Mouse (Mus musculus) forebrain, embryonic 15.5 days (tissue): ENCODE results near the gene Angptl6. TPM values are rescaled to one million over a fixed set of nuclear protein-coding genes. Genes with fewer than 3 reads are reported as not detected.
"Not testable (repeated sequence)": the region's sequence is repeated elsewhere in the genome, so short reads cannot be mapped to it uniquely, and the experiment has no call there.

Source experiments
- ATAC-seq: fragments of 200-750 bp; cut with Nextera tagmentation; replicated peaks from 2 replicates; pipeline ENCODE4 v1.8.0; 2017; ENCODE audit warnings: mild to moderate bottlenecking, moderate TSS enrichment, moderate library complexity
- H3K27ac ChIP-seq: fragments of 300-500 bp; sonication (generic); replicated peaks from 2 replicates; pipeline ENCODE4 v1.5.1; 2015; ENCODE audit warnings: mild to moderate bottlenecking, inconsistent platforms
- H3K27me3 ChIP-seq: fragments of 300-500 bp; sonication (generic); 2 replicates; pipeline ENCODE4 v1.6.1; 2015; ENCODE audit warnings: inconsistent platforms
- H3K36me3 ChIP-seq: fragments of 300-500 bp; sonication (generic); 2 replicates; pipeline ENCODE4 v1.6.1; 2015; ENCODE audit warnings: mild to moderate bottlenecking, inconsistent platforms
- H3K4me1 ChIP-seq: fragments of 300-500 bp; sonication (generic); 2 replicates; pipeline ENCODE4 v1.6.1; 2015; ENCODE audit warnings: inconsistent platforms
- H3K4me2 ChIP-seq: fragments of 300-500 bp; sonication (generic); replicated peaks from 2 replicates; pipeline ENCODE4 v1.6.1; 2015; ENCODE audit warnings: mild to moderate bottlenecking, inconsistent platforms
- H3K4me3 ChIP-seq: fragments of 300-500 bp; sonication (generic); 2 replicates; pipeline ENCODE4 v1.5.1; 2015; ENCODE audit warnings: mild to moderate bottlenecking, inconsistent platforms
- H3K9ac ChIP-seq: fragments of 300-500 bp; sonication (generic); replicated peaks from 2 replicates; pipeline ENCODE4 v1.6.1; 2015; ENCODE audit warnings: mild to moderate bottlenecking, inconsistent platforms
- H3K9me3 ChIP-seq: fragments of 300-500 bp; sonication (generic); 2 replicates; pipeline ENCODE4 v1.6.1; 2016; ENCODE audit warnings: inconsistent platforms
- WGBS: fragments of 180-500 bp; shearing (Covaris S2); methylation state at CpG from one replicate; pipeline ENCODE4 v1.1.7; 2015; ENCODE audit warnings: mixed read lengths; 5-methylcytosine and 5-hydroxymethylcytosine counted together
- polyA plus RNA-seq: library from polyadenylated mRNA; unstranded; fragments of >200 nt; fragmentation: Nextera tagmentation; extraction: Ambion mirVana; gene quantifications from 2 replicates; pipeline ENCODE4 v1.2.1, GENCODE M21; 2015

The Angptl6 gene
- polyA plus RNA-seq, 1 experiment from 2014 or later = 15.4 TPM

DNA sequence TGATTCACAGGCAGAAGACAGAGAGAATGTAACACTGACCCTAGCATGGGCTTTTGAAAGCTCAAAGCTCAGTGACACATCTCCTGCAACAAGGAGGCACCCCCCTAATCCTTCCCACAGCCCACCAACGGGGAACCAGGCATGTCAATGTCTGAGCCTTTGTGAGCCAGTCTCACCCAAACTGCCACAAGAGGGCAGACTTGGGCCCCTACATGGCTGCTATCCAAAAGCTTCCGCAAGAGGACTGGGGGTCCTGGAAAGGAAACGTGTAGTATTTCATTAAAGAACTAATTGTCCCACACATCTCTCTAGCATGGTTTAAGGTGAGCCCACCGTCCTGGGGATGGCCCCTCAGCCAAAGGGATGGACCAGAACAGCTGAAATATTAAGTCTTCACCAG, 17.7 kb downstream of the Angptl6 start:
- Histone ChIP-seq H3K4me3 (no peak overlapping the region), H3K27me3 (peaks cover 3% of the 10 kb centered on the region; the same call in 1 of the 2 replicates), H3K4me2 (no peak overlapping the region), H3K36me3 (no peaks in the 10 kb centered on the region), H3K4me1 (no peaks in the 10 kb centered on the region), H3K27ac (no peak overlapping the region), H3K9me3 (no peaks in the 10 kb centered on the region), H3K9ac (no peak overlapping the region)
- 6% methylated on average over 4 of the region's 4 CpGs for WGBS
- ATAC-seq = no peak

DNA sequence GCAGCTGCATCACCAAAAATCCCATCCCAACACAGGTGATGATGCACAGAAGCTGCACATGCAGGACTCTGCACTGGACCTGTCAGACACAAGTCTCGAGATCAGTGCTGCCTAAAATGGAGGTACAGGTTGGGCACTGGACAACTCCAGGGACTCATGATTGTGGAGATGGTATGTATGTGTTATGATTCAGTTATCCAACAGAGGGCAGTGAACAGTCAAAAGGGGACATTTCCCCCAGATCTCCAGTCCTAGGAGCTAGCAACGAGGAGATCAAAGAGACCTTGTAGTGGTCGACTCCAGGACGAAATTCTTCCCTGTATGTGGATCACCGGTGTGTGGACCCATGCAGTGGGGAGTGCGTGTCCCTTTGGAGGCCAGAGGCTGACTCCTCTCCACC, 19.6 kb downstream of the Angptl6 start:
- WGBS = 56% methylated on average over 6 of the region's 6 CpGs
- H3K9me3 ChIP-seq = no peaks in the 10 kb centered on the region
- H3K36me3 ChIP-seq = no peaks in the 10 kb centered on the region
- H3K4me2 ChIP-seq = no peak overlapping the region
- H3K9ac ChIP-seq = no peak overlapping the region
- no peaks in the 10 kb centered on the region for H3K27me3 ChIP-seq
- no peak for ATAC-seq
- H3K27ac ChIP-seq = no peak overlapping the region
- no peaks in the 10 kb centered on the region for H3K4me1 ChIP-seq
- H3K4me3 ChIP-seq = no peak overlapping the region

DNA sequence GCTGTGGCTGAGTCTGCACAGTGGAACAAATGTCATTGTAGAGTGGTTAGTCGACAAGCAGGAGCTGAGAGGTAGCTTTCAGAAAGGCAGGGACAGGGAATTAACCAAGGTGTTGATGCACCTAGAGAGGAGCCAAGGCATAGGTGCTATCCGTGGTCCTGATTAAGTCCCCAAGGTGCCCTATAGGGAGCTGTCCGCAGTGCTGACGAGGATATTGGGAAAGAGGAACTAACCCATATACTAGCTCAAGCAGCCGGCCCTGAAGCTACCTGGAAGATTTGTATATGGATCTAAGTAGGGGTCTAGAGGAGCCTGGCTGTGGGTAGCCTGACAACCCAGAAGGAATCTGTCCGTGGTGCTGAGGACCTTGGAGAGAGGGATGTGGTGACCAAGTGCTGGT, 22.4 kb downstream of the Angptl6 start:
- WGBS = 8% methylated on average over 6 of the region's 6 CpGs
- H3K36me3 ChIP-seq = no peaks in the 10 kb centered on the region
- H3K9me3 ChIP-seq = no peaks in the 10 kb centered on the region
- no peak overlapping the region for H3K4me2 ChIP-seq
- H3K27ac ChIP-seq = no peak overlapping the region
- H3K4me1 ChIP-seq = no peaks in the 10 kb centered on the region
- no peak overlapping the region for H3K9ac ChIP-seq
- H3K27me3 ChIP-seq = no peaks in the 10 kb centered on the region
- H3K4me3 ChIP-seq = no peak overlapping the region
- ATAC-seq = no peak

DNA sequence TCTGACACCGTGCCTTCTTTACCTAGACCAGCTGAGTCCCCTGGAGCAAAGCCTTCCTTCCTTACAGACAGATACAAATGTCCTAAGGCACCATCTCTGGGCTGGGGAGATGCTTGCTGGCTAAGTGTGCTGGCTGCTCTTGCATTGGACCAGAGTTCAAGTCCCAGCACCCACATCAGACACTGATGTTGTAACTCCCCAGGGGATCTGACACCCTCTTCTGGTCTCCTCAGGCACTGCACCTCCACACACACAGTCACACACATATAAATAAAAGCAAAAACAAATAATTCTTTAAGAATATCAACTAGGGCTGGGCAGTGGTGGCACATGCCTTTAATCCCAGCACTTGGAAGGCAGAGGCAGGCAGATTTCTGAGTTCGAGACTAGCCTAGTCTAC, 29.3 kb downstream of the Angptl6 start:
- WGBS = 88% methylated on average over 2 of the region's 2 CpGs
- Histone ChIP-seq H3K4me1 (no peaks in the 10 kb centered on the region), H3K9me3 (no peaks in the 10 kb centered on the region), H3K27me3 (no peaks in the 10 kb centered on the region), H3K9ac (no peak overlapping the region), H3K4me2 (no peak overlapping the region), H3K27ac (no peak overlapping the region), H3K4me3 (no peak overlapping the region), H3K36me3 (no peaks in the 10 kb centered on the region)
- no peak for ATAC-seq

DNA sequence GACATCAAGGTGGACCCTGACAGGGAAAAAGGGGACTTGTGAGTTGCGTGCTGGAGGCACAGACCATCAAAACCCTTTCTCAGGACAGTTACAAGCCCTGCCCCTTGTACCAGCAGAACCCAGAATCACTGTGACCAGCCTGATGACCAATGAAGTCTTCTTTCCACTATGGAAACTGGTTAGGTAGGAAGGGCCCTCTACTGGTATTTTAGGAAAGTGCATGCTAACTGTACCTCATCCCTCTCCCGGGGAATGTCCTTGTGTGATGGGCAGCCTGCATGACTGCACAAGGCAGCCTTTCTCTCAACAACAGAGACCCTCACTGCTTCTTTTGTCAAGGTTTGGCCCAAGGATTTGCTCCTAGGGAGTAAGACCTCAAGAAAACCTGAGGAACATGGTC, 36.9 kb downstream of the Angptl6 start:
- Histone ChIP-seq H3K9ac (no peak overlapping the region), H3K27ac (no peak overlapping the region), H3K36me3 (no peaks in the 10 kb centered on the region), H3K4me1 (no peaks in the 10 kb centered on the region), H3K4me2 (no peak overlapping the region), H3K27me3 (no peaks in the 10 kb centered on the region), H3K9me3 (no peaks in the 10 kb centered on the region), H3K4me3 (no peak overlapping the region)
- no peak for ATAC-seq
- 17% methylated on average over 2 of the region's 2 CpGs for WGBS

DNA sequence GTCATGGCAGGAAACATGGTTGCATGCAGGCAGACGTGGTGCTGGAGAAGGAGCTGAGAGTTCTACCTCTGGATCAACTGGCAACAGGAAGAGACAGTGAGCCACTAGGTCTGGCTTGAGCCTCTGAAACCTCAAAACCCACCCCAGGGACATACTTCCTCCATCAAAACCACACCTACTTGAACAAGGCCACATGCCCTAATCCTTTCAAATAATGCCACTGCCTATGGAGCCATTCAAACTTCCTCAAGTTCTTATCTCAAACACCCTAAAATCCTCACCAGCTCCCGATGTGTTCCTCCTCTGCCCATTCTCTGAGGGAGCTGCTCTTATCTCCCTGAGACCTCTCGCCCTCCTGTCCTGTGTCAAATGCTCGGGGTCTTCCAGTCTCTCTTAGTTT, 37.3 kb downstream of the Angptl6 start:
- Histone ChIP-seq H3K4me2 (no peak overlapping the region), H3K27me3 (no peaks in the 10 kb centered on the region), H3K9me3 (no peaks in the 10 kb centered on the region), H3K27ac (no peak overlapping the region), H3K9ac (no peak overlapping the region), H3K4me1 (no peaks in the 10 kb centered on the region), H3K4me3 (no peak overlapping the region), H3K36me3 (no peaks in the 10 kb centered on the region)
- 66% methylated on average over 4 of the region's 4 CpGs for WGBS
- no peak for ATAC-seq

DNA sequence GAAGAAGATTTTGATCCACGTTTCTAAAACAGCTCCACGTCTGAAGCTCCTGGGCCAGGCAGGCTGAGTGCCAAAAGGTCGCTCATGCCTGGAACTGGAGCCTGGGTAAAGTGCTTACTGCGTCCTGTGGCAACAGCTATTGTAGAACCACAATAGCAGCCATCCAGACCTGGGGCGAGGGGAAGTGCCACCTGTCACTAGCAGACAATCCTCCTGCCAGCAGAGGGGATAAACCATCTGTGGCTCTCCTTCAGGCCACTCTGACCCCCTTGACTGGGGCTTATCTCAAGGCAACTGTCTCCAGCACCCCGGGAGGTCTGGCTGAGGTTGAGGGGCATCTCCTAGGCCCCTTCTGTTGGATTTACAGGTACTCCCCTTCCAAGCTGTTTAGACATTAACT, 40.6 kb downstream of the Angptl6 start:
- Histone ChIP-seq H3K4me1 (no peaks in the 10 kb centered on the region), H3K36me3 (no peaks in the 10 kb centered on the region), H3K9ac (no peak overlapping the region), H3K4me3 (no peak overlapping the region), H3K4me2 (no peak overlapping the region), H3K27me3 (no peaks in the 10 kb centered on the region), H3K27ac (no peak overlapping the region), H3K9me3 (no peaks in the 10 kb centered on the region)
- WGBS = 51% methylated on average over 6 of the region's 6 CpGs
- ATAC-seq = no peak

DNA sequence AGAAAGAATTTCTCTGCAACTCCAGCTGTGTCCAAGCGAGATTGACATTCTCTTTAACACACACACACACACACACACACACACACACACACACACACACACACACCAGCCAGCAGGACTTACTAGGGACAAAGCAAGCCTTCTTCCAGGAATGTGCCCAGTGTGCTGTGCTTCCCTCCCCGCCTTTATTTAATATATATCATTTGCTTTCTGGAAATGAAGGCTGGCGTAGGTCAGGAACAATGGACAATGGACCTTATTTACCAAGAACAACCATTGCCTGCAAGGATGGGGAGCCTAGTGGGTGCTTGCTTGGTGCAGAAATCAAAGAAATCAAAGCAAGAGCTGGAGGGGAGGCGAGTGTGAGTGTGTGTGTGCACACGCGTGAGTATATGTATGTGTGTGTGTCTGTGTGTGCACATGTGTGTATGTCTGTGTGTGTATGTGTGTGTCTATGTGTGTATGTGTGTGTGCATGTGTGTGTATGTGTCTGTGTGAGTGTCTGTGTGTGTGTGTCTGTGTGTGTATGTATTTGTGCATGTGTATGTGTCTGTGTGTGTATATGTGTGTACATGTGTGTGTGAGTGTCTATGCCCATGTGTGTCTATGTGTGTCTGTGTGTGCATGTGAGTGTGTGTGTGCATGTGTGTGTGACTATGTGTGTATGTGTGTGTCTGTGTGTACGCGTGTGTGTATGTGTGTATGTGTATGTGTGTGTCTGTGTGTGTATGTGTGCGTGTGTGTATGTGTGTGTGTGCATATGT, 42.2 kb downstream of the Angptl6 start:
- Histone ChIP-seq H3K9ac (no peak overlapping the region), H3K9me3 (no peaks in the 10 kb centered on the region), H3K36me3 (no peaks in the 10 kb centered on the region), H3K4me2 (no peak overlapping the region), H3K4me1 (no peaks in the 10 kb centered on the region), H3K27me3 (no peaks in the 10 kb centered on the region), H3K27ac (no peak overlapping the region), H3K4me3 (no peak overlapping the region)
- WGBS = 77% methylated on average over 9 of the region's 9 CpGs
- no peak for ATAC-seq

DNA sequence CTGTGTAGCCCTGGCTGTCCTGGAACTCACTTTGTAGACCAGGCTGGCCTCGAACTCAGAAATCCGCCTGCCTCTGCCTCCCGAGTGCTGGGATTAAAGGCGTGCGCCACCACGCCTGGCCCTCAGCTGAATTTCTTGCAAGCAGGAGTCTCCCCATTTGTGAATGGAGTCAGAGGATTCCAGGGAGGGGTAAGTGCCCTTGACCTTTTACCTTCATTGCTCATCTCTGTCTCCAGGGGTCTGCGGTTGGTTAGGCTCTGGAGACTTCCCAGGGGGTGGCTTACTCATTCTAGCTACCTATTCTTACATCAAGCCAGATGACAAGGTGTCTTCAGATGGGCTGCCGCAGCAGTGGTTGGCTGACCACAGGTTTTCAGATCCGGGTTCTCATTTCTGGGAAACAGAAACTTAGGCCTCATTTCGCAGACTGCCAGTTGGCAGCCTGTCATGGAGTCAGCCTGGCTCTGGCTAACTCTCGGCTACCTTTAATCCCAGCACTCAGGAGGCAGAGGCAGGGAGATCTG, 44.0 kb downstream of the Angptl6 start:
- not testable (repeated sequence) for H3K4me1 ChIP-seq, H3K9ac ChIP-seq, H3K36me3 ChIP-seq, H3K4me3 ChIP-seq, H3K4me2 ChIP-seq, H3K27me3 ChIP-seq, H3K9me3 ChIP-seq, H3K27ac ChIP-seq, ATAC-seq
- 80% methylated on average over 11 of the region's 11 CpGs for WGBS

DNA sequence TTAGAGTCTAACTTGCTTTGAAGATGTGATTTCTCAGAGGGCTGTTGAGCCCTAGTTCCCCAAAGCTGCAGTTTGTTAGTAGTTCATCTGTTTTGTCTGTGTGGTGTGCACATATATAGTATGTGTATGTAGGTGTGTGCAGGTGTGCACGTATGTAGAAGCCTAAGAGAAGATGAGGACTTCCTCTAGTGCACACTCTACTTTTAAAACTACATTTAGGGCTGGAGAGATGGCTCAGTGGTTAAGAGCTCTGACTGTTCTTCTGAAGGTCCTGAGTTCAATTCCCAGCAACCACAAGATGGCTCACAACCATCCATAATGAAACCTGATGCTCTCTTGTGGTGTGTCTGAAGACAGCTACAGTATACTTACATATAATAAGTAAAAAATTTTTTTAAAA, 44.6 kb downstream of the Angptl6 start:
- Histone ChIP-seq H3K4me2 (no peak overlapping the region), H3K36me3 (no peaks in the 10 kb centered on the region), H3K27ac (no peak overlapping the region), H3K4me3 (no peak overlapping the region), H3K27me3 (no peaks in the 10 kb centered on the region), H3K9me3 (no peaks in the 10 kb centered on the region), H3K4me1 (peaks cover 8% of the 10 kb centered on the region), H3K9ac (no peak overlapping the region)
- no peak for ATAC-seq
- 87% methylated on average over 1 of the region's 1 CpGs for WGBS

DNA sequence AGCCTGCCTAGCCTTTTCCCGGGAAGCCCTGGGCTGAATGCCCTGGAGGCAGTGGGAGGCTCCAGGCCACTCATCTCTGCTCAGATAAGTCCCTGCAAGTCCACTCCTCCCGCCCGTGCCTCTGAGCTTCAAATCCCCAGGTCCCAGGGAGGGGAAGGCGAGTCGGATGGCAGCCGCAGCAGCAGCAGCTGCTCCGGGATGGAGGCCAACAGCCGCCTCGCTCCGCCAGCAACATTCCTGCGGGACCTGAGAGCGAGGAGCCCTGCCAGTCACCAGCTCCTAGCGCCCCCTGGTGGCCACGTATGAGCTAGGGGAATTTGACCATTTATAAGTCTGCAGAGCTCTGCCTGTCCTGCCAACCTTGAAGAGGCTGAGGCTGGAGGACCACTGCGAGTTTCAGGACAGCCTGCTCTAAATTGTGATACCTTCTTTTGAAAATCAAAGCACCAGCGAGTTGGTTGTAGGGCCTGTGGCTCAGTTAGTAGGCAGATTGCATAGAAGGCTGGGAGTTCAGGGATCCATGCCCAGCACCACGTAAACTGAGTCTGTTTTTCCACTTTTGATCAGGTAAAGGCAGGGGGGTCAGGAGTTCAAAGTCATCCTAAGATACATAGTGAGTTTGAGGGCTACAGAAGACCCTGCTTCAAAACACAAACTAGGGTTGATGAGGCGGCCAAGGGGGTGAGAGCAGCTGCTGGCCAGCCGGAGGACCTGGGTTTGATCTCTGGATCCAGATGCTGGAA, 48.5 kb downstream of the Angptl6 start:
- no peak overlapping the region for H3K4me3 ChIP-seq
- ATAC-seq = peak; percentile 95
- H3K9ac ChIP-seq = peak overlapping the region; percentile 39
- H3K9me3 ChIP-seq = no peaks in the 10 kb centered on the region
- H3K4me1 ChIP-seq = peaks cover 8% of the 10 kb centered on the region
- H3K36me3 ChIP-seq = no peaks in the 10 kb centered on the region
- H3K27me3 ChIP-seq = no peaks in the 10 kb centered on the region
- H3K4me2 ChIP-seq = peak overlapping the region; percentile 30
- H3K27ac ChIP-seq = 0 out of 2 replicates have a peak overlapping the region, but pooled peaks have one; percentile 33
- WGBS = 16% methylated on average over 19 of the region's 19 CpGs

DNA sequence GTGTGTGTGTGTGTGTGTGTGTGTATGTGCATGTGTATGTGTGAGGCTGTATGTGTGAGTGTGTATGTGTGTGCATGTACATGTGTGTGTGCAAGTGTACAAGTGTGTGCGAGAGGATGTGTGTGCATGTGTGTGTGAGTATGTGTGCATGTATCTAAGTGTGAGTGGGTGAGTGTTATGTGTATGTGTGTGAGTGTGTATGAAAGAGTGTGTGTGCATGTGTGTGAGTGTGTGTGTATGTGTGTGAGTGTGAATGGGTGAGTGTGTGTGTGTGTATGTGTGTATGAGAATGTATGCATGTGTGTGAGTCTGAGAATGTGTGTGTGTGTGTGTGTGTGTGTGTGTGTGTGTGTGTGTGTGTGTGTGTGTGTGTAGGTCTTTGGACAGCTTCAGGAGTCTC, 51.4 kb downstream of the Angptl6 start:
- WGBS = 96% methylated on average over 1 of the region's 1 CpGs
- no peak overlapping the region for H3K4me3 ChIP-seq

More for the DNA sequence above, 51.4 kb downstream of the Angptl6 start:
- Histone ChIP-seq H3K27ac (no peak overlapping the region), H3K9ac (no peak overlapping the region), H3K4me1 (peaks cover 8% of the 10 kb centered on the region), H3K27me3 (no peaks in the 10 kb centered on the region), H3K9me3 (no peaks in the 10 kb centered on the region), H3K4me2 (no peak overlapping the region), H3K36me3 (no peaks in the 10 kb centered on the region)
- ATAC-seq = no peak
